Mouse (Mus musculus) skeletal muscle tissue, postnatal 0 days (tissue): ENCODE measurements around the gene Ykt6. TPM values are rescaled to one million over a fixed set of nuclear protein-coding genes. Genes with fewer than 3 reads are reported as not detected.

Experiments
- polyA plus RNA-seq: library from polyadenylated mRNA; unstranded; fragments of >200 nt; fragmentation: Nextera tagmentation; extraction: Ambion mirVana; gene quantifications from 2 replicates; pipeline ENCODE4 v1.2.1, GENCODE M21; 2015

The Ykt6 gene
- polyA plus RNA-seq: 21.4 and 26.2 TPM in 2 replicates

DNA sequence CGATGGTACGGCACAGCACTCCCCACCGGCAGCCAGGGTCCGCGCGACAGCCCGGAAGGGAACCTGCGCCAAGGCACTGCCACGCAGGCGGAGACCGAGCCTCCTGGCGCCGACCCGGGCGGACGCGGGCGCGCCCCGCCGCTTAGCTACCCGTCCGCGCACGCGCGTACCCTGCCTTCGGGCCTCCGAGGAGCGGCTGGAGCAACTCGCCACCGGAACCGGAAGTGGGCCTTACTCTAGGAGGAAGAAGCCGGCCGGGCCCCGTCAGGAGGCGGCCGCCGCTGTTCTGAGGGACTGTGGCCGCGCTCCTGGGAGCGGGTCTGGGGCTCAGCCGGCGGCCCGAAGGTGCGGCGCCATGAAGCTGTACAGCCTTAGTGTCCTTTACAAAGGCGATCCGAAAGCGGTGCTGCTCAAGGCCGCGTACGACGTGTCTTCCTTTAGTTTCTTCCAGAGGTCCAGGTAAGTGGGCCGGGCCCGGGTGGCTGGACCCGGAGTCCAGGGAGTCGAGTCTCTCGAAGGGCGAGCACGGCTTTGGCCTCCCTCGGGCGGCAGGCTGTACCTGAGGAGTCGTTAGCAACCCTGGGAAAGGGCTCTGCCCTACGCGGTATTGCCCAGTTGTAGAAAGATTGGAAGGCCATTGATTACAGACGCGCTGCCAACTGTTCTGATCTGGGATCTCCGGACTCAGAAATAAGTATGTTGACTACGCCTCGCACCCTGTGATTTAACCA lies at the start of gene Ykt6:
TSS of gene Ykt6 (plus strand) at position 148 of the 731 bp plus-strand sequence.

DNA sequence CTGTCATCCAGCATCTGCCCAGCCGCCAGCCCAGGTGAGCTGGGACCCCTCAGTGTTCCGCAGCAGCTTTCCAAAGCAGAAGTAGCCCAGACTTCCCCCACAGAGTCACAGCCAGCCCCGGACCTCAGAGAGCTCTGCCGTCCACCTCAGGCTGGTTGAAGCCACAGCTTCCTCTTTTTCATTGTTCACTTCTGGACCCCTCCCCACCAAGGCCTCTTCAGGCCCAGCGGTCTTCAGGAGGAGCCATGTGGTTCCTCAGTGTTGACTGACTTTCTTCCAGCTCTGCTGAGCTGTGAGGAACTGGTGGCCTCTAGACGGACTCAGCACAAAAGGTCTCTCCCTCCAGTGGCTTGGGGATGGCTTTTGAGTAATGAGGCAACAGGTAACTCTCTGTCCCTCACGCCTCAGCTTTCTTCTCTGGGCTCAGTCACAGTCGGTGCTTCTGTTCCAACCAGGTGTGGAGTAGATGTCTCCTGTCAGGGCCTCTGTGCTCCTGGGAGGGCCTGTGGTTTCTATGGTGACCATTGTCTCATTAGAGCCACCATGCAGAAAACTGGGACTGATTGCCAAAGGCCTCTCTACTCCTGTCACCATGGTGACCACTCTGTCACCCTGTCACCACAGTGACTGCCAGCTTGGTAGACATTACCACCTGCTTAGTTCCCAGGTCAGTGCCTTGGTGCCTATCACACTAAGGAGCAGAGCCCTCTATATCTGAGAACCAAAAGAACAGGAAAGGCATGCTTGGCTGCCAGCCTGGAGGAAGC lies 5.7 kb upstream of the Ykt6 start, which contains the start of gene Gck:
TSS of gene Gck (minus strand) at position 496 of the 767 bp plus-strand sequence.

Other genes starting within 250 kb of the Ykt6 start
- gene Mrps24, start 240.0 kb upstream of the Ykt6 start, polyA plus RNA-seq: 175 and 186 TPM in 2 replicates
- 22.0 and 23.2 TPM in 2 replicates for gene Urgcp, start 193.3 kb upstream of the Ykt6 start, polyA plus RNA-seq
- gene Dbnl, start 167.2 kb upstream of the Ykt6 start, polyA plus RNA-seq: 37.9 and 47.7 TPM in 2 replicates
- 3,377 and 3,488 TPM in 2 replicates for gene Pgam2, start 152.0 kb upstream of the Ykt6 start, polyA plus RNA-seq
- 3.2 and 3.7 TPM in 2 replicates for gene Polm, start 117.7 kb upstream of the Ykt6 start, polyA plus RNA-seq
- 21.6 and 28.4 TPM in 2 replicates for gene Aebp1, start 93.7 kb upstream of the Ykt6 start, polyA plus RNA-seq
- 55.5 and 56.7 TPM in 2 replicates for gene Pold2, start 77.4 kb upstream of the Ykt6 start, polyA plus RNA-seq
- gene Myl7, start 56.9 kb upstream of the Ykt6 start, polyA plus RNA-seq: 0.54 and 1.5 TPM in 2 replicates
- 0.26 and 0.28 TPM in 2 replicates for gene Gck, start 5.6 kb upstream of the Ykt6 start, polyA plus RNA-seq
- 86.4 and 93.6 TPM in 2 replicates for gene Camk2b, start 110.7 kb downstream of the Ykt6 start, polyA plus RNA-seq
- 0.13 and 0.32 TPM in 2 replicates for gene A730071L15Rik, start 244.3 kb downstream of the Ykt6 start, polyA plus RNA-seq
- gene Nudcd3, start 244.7 kb downstream of the Ykt6 start, polyA plus RNA-seq: 27.7 and 30.1 TPM in 2 replicates